Mouse (Mus musculus): ENCODE results near the gene Kdm1a. TPM values are rescaled to one million over a fixed set of nuclear protein-coding genes. Genes with fewer than 3 reads are reported as not detected.

Gene Kdm1a
- total and polyA plus RNA-seq, 2 experiments from 2014 or later, result 47.7 to 147 TPM

DNA sequence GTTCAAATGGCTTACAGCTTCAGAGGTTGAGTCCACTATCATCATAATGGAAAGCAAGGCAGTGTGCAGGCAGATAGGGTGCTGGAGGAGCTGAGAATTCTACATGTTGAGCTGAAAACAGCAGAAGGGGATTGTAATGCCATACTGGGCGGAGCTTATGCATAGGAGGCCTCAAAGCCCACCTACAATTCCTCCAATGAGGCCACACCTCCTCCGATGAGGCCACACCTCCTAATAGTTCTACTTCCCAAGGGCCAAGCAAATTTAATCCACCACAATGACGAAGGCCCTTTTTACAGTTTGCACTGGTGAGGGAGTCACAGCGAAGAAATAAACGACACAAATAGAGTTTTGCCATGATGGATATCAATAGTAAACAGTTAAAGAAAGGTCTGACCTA lies 34.0 kb upstream of the Kdm1a start:
- no peak overlapping the region for H3K4me2 ChIP-seq (ENCODE audit: low read depth, low read length, poor library complexity, severe bottlenecking)
- no peaks in the 10 kb centered on the region for H3K9me3 ChIP-seq (ENCODE audit: low read length)
- 69% methylated on average over 5 of the region's 5 CpGs for WGBS
- DNase-seq (ENCODE audit: low spot score), result no peak
- no peak overlapping the region for H3K9ac ChIP-seq (replicated peaks; ENCODE audit: low read length, poor library complexity, severe bottlenecking)
- no peak overlapping the region for H3K27ac ChIP-seq (ENCODE audit: low read depth, low read length)
- H3K4me3 ChIP-seq (ENCODE audit: low read depth, low read length), result no peak overlapping the region
- no peak for TF ChIP-seq CTCF (IDR thresholded peaks at IDR 0.05)
- ATAC-seq (ENCODE audit: low FRiP score), result no peak
- H3K4me1 ChIP-seq (ENCODE audit: insufficient read depth, low read length), result no peaks in the 10 kb centered on the region
- no peaks in the 10 kb centered on the region for H3K27me3 ChIP-seq (ENCODE audit: insufficient read depth, low read length)
- no peaks in the 10 kb centered on the region for H3K36me3 ChIP-seq (ENCODE audit: insufficient read depth, low read length)

DNA sequence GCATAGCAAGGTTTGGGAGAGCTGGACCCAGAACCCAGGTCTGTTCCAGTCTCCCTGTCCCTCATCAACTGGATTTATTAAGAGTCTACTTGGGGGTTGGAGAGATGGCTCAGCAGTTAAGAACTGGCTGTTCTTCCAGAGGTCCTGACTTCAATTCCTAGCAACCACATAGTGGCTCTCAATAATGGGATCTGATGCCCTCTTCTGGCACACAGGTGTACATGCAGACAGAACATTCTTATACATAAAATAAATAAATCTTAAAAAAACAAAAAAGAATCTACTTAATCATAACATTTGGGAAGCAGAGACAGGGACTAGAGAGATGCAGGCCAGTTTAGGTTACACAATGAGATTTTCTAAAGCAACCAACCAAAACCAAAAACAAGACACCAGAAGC lies 33.5 kb upstream of the Kdm1a start:
- no peaks in the 10 kb centered on the region for H3K9me3 ChIP-seq (ENCODE audit: low read length)
- no peak for DNase-seq (ENCODE audit: low spot score)
- H3K4me3 ChIP-seq (ENCODE audit: low read depth, low read length), result no peak overlapping the region
- H3K36me3 ChIP-seq (ENCODE audit: insufficient read depth, low read length), result no peaks in the 10 kb centered on the region
- no peak overlapping the region for H3K9ac ChIP-seq (replicated peaks; ENCODE audit: low read length, poor library complexity, severe bottlenecking)
- no peak overlapping the region for H3K27ac ChIP-seq (ENCODE audit: low read depth, low read length)
- ATAC-seq (ENCODE audit: low FRiP score), result no peak
- H3K27me3 ChIP-seq (ENCODE audit: insufficient read depth, low read length), result no peaks in the 10 kb centered on the region
- no peak overlapping the region for H3K4me2 ChIP-seq (ENCODE audit: low read depth, low read length, poor library complexity, severe bottlenecking)
- no peaks in the 10 kb centered on the region for H3K4me1 ChIP-seq (ENCODE audit: insufficient read depth, low read length)
- TF ChIP-seq CTCF (IDR thresholded peaks at IDR 0.05), result peak; percentile 55

DNA sequence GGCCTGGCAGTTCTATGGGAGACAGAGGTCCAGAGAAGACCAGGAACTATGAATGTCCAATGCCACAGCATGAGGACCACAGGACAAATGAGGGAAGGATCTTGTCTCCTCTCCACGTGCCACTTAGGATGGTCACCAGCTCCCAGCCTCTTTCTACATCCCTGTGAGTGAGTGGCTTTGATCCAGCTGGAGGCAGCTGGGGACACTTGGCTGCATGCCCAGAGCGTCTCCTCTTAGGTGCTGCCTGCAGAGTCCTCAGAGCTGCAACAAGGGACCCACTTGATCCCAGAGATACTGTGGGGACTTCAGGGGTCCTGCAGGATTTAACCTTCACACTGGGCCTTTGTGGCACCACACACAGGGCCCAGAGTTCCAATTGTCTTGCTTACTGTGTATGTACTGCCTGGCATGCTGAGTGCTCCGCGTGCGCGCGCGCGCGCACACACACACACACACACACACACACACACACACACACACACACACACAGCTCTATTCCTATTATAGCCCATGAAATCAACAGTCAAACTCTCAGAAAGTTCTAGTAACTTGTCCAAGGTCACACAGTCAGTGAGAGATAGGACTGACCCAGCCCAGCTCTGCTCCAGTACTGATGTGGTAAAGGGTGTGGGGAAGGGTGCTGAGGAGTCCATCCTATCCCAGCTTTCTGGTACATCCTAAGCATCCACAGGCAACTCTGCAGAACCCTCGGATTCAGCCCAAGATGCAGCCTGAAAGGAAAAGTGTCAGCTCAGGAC lies 28.9 kb upstream of the Kdm1a start:
- Histone ChIP-seq H3K9me3 (ENCODE audit: low read length) (no peaks in the 10 kb centered on the region), H3K27me3 (ENCODE audit: insufficient read depth, low read length) (no peaks in the 10 kb centered on the region), H3K4me1 (ENCODE audit: insufficient read depth, low read length) (no peaks in the 10 kb centered on the region), H3K9ac (replicated peaks; ENCODE audit: low read length, poor library complexity, severe bottlenecking) (no peak overlapping the region), H3K36me3 (ENCODE audit: insufficient read depth, low read length) (no peaks in the 10 kb centered on the region), H3K4me2 (ENCODE audit: low read depth, low read length, poor library complexity, severe bottlenecking) (no peak overlapping the region), H3K27ac (ENCODE audit: low read depth, low read length) (no peak overlapping the region), H3K4me3 (ENCODE audit: low read depth, low read length) (no peak overlapping the region)
- 74% methylated on average over 11 of the region's 11 CpGs for WGBS
- ATAC-seq (ENCODE audit: low FRiP score) (no peak; the same call in 1 of the 2 replicates), DNase-seq (ENCODE audit: low spot score) (peak; percentile 59)
- no peak for TF ChIP-seq CTCF (IDR thresholded peaks at IDR 0.05)

DNA sequence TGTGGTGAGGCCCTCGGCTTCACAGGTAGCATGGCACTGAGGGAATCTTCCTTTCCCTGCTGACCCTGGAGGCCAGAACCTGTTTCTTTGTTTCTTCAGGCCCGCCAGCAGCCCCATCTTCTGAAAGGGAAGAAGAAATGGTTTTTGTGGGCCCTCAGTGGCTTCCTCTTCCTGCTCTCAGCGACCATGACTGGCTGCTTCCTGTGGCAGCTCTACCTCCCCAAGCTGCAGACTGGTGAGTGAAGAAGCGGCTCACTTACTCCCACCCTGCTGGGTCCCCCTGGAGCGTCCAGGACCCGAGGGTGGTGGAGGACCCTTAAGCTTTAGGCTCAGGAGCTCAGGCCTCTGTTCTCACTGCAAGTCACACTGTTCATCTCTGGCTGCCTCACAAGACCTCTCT lies 24.1 kb upstream of the Kdm1a start:
- H3K27ac ChIP-seq (ENCODE audit: low read depth, low read length), result no peak overlapping the region
- H3K4me1 ChIP-seq (ENCODE audit: insufficient read depth, low read length), result no peaks in the 10 kb centered on the region
- no peak overlapping the region for H3K4me3 ChIP-seq (ENCODE audit: low read depth, low read length)
- 75% methylated on average over 6 of the region's 6 CpGs for WGBS
- no peaks in the 10 kb centered on the region for H3K9me3 ChIP-seq (ENCODE audit: low read length)
- TF ChIP-seq CTCF (IDR thresholded peaks at IDR 0.05), result no peak
- no peak for ATAC-seq (ENCODE audit: low FRiP score)
- H3K27me3 ChIP-seq (ENCODE audit: insufficient read depth, low read length), result no peaks in the 10 kb centered on the region
- no peaks in the 10 kb centered on the region for H3K36me3 ChIP-seq (ENCODE audit: insufficient read depth, low read length)
- no peak overlapping the region for H3K9ac ChIP-seq (replicated peaks; ENCODE audit: low read length, poor library complexity, severe bottlenecking)
- no peak overlapping the region for H3K4me2 ChIP-seq (ENCODE audit: low read depth, low read length, poor library complexity, severe bottlenecking)
- no peak for DNase-seq (ENCODE audit: low spot score)

DNA sequence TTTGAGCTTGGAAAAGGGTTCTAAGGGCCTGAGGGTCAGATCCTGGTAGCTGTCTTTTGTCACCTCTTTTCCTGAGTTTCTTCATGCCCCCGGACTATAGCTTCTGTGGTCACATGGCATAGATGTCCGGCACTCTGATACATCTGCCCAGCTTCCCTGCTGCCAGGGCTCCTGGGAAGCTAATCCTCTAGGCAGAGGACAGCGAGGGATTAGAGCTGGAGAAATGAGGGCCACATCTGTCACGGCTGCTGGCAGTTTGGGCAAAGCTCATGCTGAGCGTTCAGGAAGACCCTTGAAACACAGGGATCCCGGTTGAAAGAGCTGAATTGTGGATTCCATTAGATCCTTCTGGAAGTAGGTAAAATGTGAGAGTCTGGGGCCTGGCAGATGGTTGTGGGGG lies 19.9 kb upstream of the Kdm1a start, which contains the start of gene Lactbl1:
TSS of gene Lactbl1 (plus strand) at position 234 of the 400 bp plus-strand sequence.
- Histone ChIP-seq H3K4me3 (ENCODE audit: low read depth, low read length) (no peak within 1 kb of the TSS), H3K4me2 (ENCODE audit: low read depth, low read length, poor library complexity, severe bottlenecking) (no peak within 1 kb of the TSS), H3K9ac (replicated peaks; ENCODE audit: low read length, poor library complexity, severe bottlenecking) (no peak within 1 kb of the TSS), H3K27me3 (ENCODE audit: insufficient read depth, low read length) (no peaks in the 10 kb centered on the region), H3K4me1 (ENCODE audit: insufficient read depth, low read length) (no peaks in the 10 kb centered on the region), H3K27ac (ENCODE audit: low read depth, low read length) (no peak within 1 kb of the TSS), H3K9me3 (ENCODE audit: low read length) (no peaks in the 10 kb centered on the region), H3K36me3 (ENCODE audit: insufficient read depth, low read length) (no peaks in the 10 kb centered on the region)
- TF ChIP-seq CTCF (IDR thresholded peaks at IDR 0.05), result no peak
- 21% methylated on average over 6 of the region's 6 CpGs for WGBS
- ATAC-seq (ENCODE audit: low FRiP score), result no peak
- DNase-seq (ENCODE audit: low spot score), result no peak

DNA sequence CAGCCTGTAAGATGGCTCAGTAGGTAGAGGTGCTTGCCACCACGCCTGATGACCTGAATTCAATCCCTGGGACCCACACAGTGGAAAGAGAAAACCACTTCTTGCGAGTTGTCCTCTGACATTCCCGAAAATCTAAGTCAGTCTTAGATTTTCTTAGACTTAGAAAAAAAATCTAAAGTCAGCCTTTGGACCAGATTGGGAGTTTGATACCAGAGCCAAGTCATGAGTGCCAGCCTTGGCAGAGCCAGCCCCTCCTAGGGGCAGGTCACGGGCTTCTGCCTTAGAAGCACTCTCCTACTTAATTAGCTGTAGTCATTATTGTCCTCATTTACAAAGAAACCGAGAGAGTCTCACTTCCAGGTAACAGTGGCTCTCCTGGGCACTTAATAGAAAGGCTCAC lies 19.4 kb upstream of the Kdm1a start:
- TF ChIP-seq CTCF (IDR thresholded peaks at IDR 0.05), result no peak
- Histone ChIP-seq H3K4me1 (ENCODE audit: insufficient read depth, low read length) (no peaks in the 10 kb centered on the region), H3K36me3 (ENCODE audit: insufficient read depth, low read length) (no peaks in the 10 kb centered on the region), H3K9ac (replicated peaks; ENCODE audit: low read length, poor library complexity, severe bottlenecking) (no peak overlapping the region), H3K4me3 (ENCODE audit: low read depth, low read length) (no peak overlapping the region), H3K9me3 (ENCODE audit: low read length) (no peaks in the 10 kb centered on the region), H3K27ac (ENCODE audit: low read depth, low read length) (no peak overlapping the region), H3K4me2 (ENCODE audit: low read depth, low read length, poor library complexity, severe bottlenecking) (no peak overlapping the region), H3K27me3 (ENCODE audit: insufficient read depth, low read length) (no peaks in the 10 kb centered on the region)
- ATAC-seq (ENCODE audit: low FRiP score) (no peak), DNase-seq (ENCODE audit: low spot score) (no peak)
- 55% methylated on average over 5 of the region's 5 CpGs for WGBS

All from midbrain, postnatal 0 days (tissue).